Mouse (Mus musculus) Patski (cell line): ENCODE results near the gene Rps27l. TPM values are rescaled to one million over a fixed set of nuclear protein-coding genes. Genes with fewer than 3 reads are reported as not detected.

Experiments
- ATAC-seq: fragments of 100-300 bp; one replicate; pipeline ENCODE4 v1.8.0; 2021
- CTCF ChIA-PET: fragments of 350-600 bp; sonication (Branson Sonifier 250); formaldehyde crosslinking; loops from one replicate; lab custom pipeline; 2022; ENCODE audit warnings: inconsistent platforms; lab: Charles Lee
- POLR2A ChIA-PET: fragments of 350-600 bp; sonication (Branson Sonifier 250); formaldehyde crosslinking; loops from one replicate; lab custom pipeline; 2022; ENCODE audit warnings: antibody characterized with exemption, inconsistent platforms; lab: Charles Lee
- DNase-seq: peaks from one replicate; pipeline ENCODE4 v3.0.0-alpha.2; 2011; ENCODE audit warnings: low read depth, low spot score
- H3K27me3 ChIP-seq: fragments of 371-371 bp; one replicate; pipeline ENCODE4 v1.5.1; 2021
- CTCF ChIP-seq: fragments of 100-300 bp; IDR thresholded peaks from one replicate; pipeline ENCODE4 v1.5.1; 2021
- in situ Hi-C: fragments of 300-500 bp; cut with MboI; formaldehyde crosslinking; loops from 3 replicates; pipeline ENCODE4 v1.11.1; 2018; ENCODE audit warnings: low pct_unique_long_range_greater_than_20kb, mixed read lengths
- polyA plus RNA-seq: library from polyadenylated mRNA; unstranded; gene quantifications from one replicate; pipeline ENCODE4 v1.2.3, GENCODE M21; 2021

Rps27l gene
- polyA plus RNA-seq, 1 experiment from 2014 or later, result 377 TPM

GRCm38 (mm10) chr9:66945161-66945560 is 725 bp upstream of the Rps27l start:
- in situ Hi-C loops, result loop anchor here (25.0 kb wide), 1 partner anchor 308 kb away; no protein-coding TSS in a partner anchor
- ChIA-PET CTCF (interaction anchor here (0.6 kb wide), 1 partner anchor 68 kb away, joined by 3 read pairs; no protein-coding TSS in a partner anchor), POLR2A (interaction anchor here (0.6 to 1.6 kb wide), 2 partner anchors 11 to 213 kb away, joined by 5 read pairs; no protein-coding TSS in a partner anchor)
- DNase-seq, result no peak
- no peak for TF ChIP-seq CTCF
- peak; percentile 2 for ATAC-seq
- no peaks in the 10 kb centered on the region for H3K27me3 ChIP-seq

- ATAC-seq (no peak), DNase-seq (no peak)
- POLR2A ChIA-PET, result no interaction called here
- in situ Hi-C loops, result loop anchor here (25.0 kb wide), 1 partner anchor 311 kb away; no protein-coding TSS in a partner anchor
- CTCF ChIA-PET, result interaction anchor here (2.2 kb wide), 1 partner anchor 10 kb away, joined by 7 read pairs; no protein-coding TSS in a partner anchor
- TF ChIP-seq CTCF, result no peak
- H3K27me3 ChIP-seq, result no peaks in the 10 kb centered on the region
Observed at GRCm38 (mm10) chr9:66948536-66948935, 2.6 kb downstream of the Rps27l start.

DNA sequence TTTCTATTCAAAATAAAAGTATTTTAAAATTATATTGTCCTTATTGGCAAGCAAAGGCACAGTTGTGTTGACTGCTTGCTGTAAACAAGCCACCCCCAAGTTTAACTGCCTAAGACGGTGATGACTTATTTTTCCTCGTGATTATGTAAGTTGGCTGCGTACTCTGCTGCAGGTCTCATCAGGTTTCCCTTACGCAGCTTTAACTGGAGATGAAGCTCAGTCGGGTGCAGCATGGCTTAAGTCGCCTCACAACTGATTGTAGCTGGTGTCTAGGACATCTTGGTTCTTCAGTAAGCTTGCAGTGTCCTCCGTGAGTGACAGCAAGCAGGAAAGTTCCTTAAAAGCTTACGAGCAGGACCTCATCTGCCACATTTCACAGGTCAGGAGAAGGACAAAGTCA is 6.4 kb downstream of the Rps27l start:
- no peak for DNase-seq
- no peak for ATAC-seq
- in situ Hi-C loops, result no loop called here
- POLR2A ChIA-PET, result interaction anchor here (0.6 kb wide), 1 partner anchor 19 kb away, joined by 4 read pairs; no protein-coding TSS in a partner anchor
- H3K27me3 ChIP-seq, result no peaks in the 10 kb centered on the region
- CTCF ChIA-PET, result interaction anchor here (1.0 to 1.6 kb wide), 2 partner anchors 13 to 14 kb away, joined by 3 to 7 read pairs; no protein-coding TSS in a partner anchor
- TF ChIP-seq CTCF, result no peak

- DNase-seq (no peak), ATAC-seq (no peak)
- TF ChIP-seq CTCF, result no peak
- ChIA-PET CTCF (interaction anchor here (1.0 kb wide), 1 partner anchor 13 kb away, joined by 3 read pairs; no protein-coding TSS in a partner anchor), POLR2A (no interaction called here)
- in situ Hi-C loops, result no loop called here
- no peaks in the 10 kb centered on the region for H3K27me3 ChIP-seq
Observed at GRCm38 (mm10) chr9:66952886-66953285, 7.0 kb downstream of the Rps27l start.

- in situ Hi-C loops, result no loop called here
- CTCF ChIA-PET, result no interaction called here
- no peak for TF ChIP-seq CTCF
- H3K27me3 ChIP-seq, result no peaks in the 10 kb centered on the region
- DNase-seq (no peak), ATAC-seq (no peak)
- POLR2A ChIA-PET, result interaction anchor here (1.0 kb wide), 1 partner anchor 12 kb away, joined by 4 read pairs; no protein-coding TSS in a partner anchor
Observed at GRCm38 (mm10) chr9:66957451-66957850, 11.6 kb downstream of the Rps27l start.

DNA sequence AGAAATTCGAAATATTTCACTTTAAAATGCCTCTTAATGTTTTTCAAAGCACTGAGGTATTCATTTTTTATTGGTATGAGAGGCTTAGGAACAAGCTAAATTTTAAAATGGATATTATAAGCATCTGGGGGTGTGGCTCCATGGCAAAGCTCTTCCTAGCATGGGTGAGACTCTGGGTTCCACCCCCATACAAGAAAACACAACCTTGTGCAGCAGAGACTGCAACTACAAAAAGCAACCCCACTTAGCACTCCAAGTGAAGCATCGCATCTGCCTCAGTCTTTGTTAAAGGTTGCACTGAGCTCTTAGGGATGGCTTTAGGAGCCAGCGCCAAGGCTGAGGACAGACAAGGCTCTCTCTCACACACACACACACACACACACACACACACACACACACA is 15.6 kb downstream of the Rps27l start:
- TF ChIP-seq CTCF, result no peak
- ChIA-PET POLR2A (no interaction called here), CTCF (interaction anchor here (1.5 kb wide), 1 partner anchor 10 kb away, joined by 4 read pairs; no protein-coding TSS in a partner anchor)
- in situ Hi-C loops, result no loop called here
- H3K27me3 ChIP-seq, result no peaks in the 10 kb centered on the region
- ATAC-seq (no peak), DNase-seq (no peak)

GRCm38 (mm10) chr9:66967492-66967891 is 21.6 kb downstream of the Rps27l start:
- in situ Hi-C loops, result no loop called here
- no peak for DNase-seq
- no peak for ATAC-seq
- no peak for TF ChIP-seq CTCF
- no peaks in the 10 kb centered on the region for H3K27me3 ChIP-seq
- CTCF ChIA-PET, result interaction anchor here (1.3 kb wide), 1 partner anchor 13 kb away, joined by 4 read pairs; no protein-coding TSS in a partner anchor
- POLR2A ChIA-PET, result no interaction called here

- DNase-seq (no peak), ATAC-seq (no peak)
- no peak for TF ChIP-seq CTCF
- H3K27me3 ChIP-seq, result no peaks in the 10 kb centered on the region
- in situ Hi-C loops, result no loop called here
- ChIA-PET CTCF (interaction anchor here (1.3 kb wide), 1 partner anchor 10 kb away, joined by 4 read pairs; no protein-coding TSS in a partner anchor), POLR2A (interaction anchor here (0.6 kb wide), 2 partner anchors 19 to 125 kb away, joined by 3 to 4 read pairs; no protein-coding TSS in a partner anchor)
Observed at GRCm38 (mm10) chr9:66971116-66971515, 25.2 kb downstream of the Rps27l start.

- TF ChIP-seq CTCF, result no peak
- DNase-seq, result no peak
- CTCF ChIA-PET, result no interaction called here
- in situ Hi-C loops, result no loop called here
- no peaks in the 10 kb centered on the region for H3K27me3 ChIP-seq
- POLR2A ChIA-PET, result interaction anchor here (0.7 kb wide), 1 partner anchor 28 kb away, joined by 3 read pairs; no protein-coding TSS in a partner anchor
- ATAC-seq, result peak; percentile 88
Observed at GRCm38 (mm10) chr9:66974721-66975225, 28.9 kb downstream of the Rps27l start.

- in situ Hi-C loops, result no loop called here
- H3K27me3 ChIP-seq, result no peaks in the 10 kb centered on the region
- no peak for TF ChIP-seq CTCF
- peak; percentile 80 for ATAC-seq
- peak; percentile 28 for DNase-seq
- CTCF ChIA-PET, result no interaction called here
- POLR2A ChIA-PET, result no interaction called here
Observed at GRCm38 (mm10) chr9:66975239-66975645, 29.4 kb downstream of the Rps27l start, which contains the start of gene Lactb. TSS of gene Lactb (minus strand) at chr9:66975484.

GRCm38 (mm10) chr9:66977121-66977520 is 31.2 kb downstream of the Rps27l start:
- ATAC-seq (no peak), DNase-seq (no peak)
- TF ChIP-seq CTCF, result no peak
- in situ Hi-C loops, result no loop called here
- CTCF ChIA-PET, result no interaction called here
- POLR2A ChIA-PET, result no interaction called here
- no peaks in the 10 kb centered on the region for H3K27me3 ChIP-seq
